Mouse (Mus musculus) spleen, adult 12 weeks (tissue): Measurements from ENCODE around the gene Trpm3.

Source experiments
- DNase-seq: peaks from one replicate; pipeline ENCODE4 v3.0.0; 2022; ENCODE audit warnings: low spot score

Gene Trpm3

DNA sequence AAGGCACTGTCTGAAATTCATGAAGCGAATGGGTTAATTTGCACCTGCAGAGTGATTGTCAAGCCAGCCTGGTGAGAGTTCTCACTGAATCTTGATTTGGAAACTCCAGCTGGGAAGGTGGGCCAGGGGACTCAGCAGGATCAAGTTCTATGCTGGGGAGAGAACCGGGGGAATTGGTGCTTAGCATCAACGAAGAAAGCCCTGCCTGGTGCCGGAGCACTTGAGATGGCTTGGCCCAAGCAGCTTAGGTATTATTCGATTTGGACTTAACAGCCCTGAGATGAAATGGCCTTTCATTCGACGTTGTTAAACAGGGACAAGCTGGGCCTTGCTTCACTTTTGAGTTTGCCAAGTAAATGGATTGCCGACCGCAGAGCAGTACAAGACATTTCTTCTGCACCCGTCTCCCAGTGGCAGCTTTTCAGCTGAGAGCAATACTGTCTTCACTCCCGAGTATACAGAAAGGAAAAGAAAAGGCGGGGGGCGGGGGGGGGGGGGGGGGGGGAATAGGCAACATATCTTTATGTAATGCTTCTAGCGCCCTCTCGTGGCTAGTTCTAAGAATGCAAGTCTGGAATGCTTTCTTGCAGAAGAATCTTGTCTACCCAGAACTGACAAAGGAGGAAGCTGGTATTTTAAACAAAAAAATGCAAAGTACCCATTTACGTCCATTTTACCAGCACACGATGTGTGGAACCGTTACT, 165.3 kb downstream of the Trpm3 start:
- peak; percentile 11 for DNase-seq

- DNase-seq, result no peak
Observed at GRCm38 (mm10) chr19:22308081-22308480, 169.2 kb downstream of the Trpm3 start.

DNA sequence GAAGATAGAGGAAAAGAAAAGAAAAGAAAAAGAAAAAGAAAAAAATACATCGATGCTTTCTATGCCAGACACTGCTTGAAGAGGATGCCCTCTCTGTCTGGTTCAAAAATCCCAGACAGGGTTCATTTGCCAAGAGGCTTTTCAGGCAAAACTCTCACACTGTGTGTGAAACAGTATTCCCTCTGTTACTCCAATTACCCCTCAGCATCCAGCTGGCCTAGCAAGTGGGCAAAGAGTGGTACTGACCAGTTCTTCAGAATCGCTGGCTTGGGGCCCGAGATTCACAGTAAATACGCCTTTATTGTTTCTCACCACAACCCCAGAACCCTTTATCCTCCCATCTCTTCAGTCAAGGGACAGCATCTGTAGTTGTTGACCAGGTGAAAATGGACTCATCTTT, 178.5 kb downstream of the Trpm3 start:
- no peak for DNase-seq

DNA sequence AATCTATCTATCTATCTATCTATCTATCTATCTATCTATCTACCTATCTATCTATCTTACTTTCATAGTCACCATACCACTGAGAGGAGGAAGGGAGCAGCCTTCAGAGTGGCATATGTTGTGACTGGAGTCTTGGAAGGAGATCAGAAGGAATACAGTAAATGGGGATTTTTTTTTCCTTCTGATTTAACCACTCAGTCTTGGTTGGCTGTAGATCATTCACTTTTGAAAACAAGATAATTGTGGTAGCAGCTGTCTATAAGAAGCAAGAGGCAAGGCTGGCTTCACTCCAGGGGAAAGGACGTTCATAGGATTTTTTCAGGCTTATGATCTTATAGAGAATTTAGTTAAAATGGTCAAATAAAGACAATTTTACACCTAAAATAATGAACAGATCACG, 188.0 kb downstream of the Trpm3 start:
- no peak for DNase-seq

- DNase-seq, result no peak
Observed at GRCm38 (mm10) chr19:22327226-22327625, 188.4 kb downstream of the Trpm3 start.

- no peak for DNase-seq
Observed at GRCm38 (mm10) chr19:22336278-22336677, 197.4 kb downstream of the Trpm3 start.

GRCm38 (mm10) chr19:22337468-22337867, 198.6 kb downstream of the Trpm3 start:
- no peak for DNase-seq

- no peak for DNase-seq
Observed at GRCm38 (mm10) chr19:22338927-22339326, 200.1 kb downstream of the Trpm3 start.

DNA sequence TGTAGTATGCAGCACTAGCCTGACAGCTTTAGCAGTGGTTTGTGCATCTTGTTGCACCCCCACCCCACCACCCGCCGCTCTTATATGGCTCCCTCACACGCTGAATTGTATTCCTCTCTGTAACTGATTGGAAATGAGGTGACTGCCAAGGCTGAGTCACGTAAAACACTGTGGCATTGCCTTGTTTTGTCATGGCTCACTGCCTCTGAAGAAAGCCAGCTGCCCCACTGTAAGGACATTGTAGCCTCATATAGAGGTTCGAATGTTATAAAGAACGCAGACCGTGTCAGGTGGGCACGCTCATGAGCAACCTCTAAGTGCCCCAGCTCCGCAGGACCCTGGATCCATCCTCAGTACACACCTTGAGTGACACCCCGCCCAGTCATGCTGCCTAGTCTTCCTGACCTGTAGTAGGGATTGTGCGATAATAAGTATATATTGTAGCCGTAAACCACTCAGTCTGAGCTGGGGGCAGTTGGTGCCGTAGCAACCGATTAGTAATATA, 215.2 kb downstream of the Trpm3 start:
- no peak for DNase-seq

DNA sequence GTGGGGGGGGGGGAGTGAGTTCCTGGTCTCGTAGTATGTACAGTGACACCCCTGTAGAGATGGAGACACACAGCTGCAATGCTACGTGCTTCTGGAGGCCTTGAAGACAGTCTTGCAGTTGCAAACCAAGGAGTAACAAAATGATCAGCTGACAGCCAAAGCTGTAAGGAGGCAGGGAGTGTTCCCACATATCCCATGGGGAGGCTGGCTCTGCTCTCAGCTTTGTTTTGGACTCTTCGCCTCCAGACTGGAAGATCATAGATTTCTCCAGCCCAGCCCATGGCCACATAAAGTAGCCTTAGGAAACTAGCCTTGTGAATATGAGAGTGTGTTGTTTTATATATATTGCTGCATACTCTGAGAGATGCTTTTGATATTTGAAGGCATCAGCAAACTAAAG, 248.0 kb downstream of the Trpm3 start:
- DNase-seq, result no peak

- no peak for DNase-seq
Observed at GRCm38 (mm10) chr19:22394700-22395099, 255.9 kb downstream of the Trpm3 start.

GRCm38 (mm10) chr19:22404049-22404448, 265.2 kb downstream of the Trpm3 start:
- DNase-seq, result no peak

DNA sequence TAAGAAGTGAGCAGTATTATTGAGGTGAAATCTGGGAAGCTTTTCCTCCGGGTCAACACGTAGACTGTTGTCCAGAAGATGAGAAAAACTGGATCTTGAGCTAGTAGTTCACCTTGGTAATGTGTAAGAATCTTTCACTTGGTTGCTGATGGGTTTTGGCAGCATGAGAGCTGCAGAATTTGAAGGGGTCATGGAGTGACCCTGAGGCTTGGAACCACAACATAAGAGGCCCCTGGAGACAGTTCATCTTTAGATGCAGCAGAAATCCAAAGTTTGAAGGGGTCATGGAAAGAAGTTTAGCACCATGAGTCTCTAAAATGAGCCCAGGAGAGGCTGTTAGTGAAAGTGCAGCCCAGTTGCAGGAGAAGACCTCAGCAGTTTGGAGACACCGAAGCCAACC, 279.4 kb downstream of the Trpm3 start:
- DNase-seq, result no peak

DNA sequence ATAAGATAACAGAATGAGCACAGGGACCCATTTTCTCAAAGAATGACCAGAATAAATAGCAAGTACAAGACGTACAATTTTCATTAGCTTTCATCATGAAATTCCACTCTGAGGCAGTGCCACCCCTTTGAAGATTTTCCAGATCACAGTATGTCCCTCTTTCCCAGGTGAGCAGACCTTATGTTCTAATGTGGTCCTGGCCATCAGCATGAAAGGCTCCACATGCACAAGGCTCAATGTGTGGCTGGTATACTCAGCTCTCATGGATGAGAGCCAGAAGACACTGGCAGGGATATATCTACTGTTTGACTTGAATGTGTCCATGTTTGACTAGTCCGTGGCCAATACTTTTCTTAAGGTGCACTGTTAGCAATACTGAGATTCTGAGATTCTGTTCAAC, 298.4 kb downstream of the Trpm3 start:
- no peak for DNase-seq

GRCm38 (mm10) chr19:22447418-22448339, 308.8 kb downstream of the Trpm3 start:
- DNase-seq, result no peak

GRCm38 (mm10) chr19:22448340-22449288, 309.8 kb downstream of the Trpm3 start:
- DNase-seq, result no peak

DNA sequence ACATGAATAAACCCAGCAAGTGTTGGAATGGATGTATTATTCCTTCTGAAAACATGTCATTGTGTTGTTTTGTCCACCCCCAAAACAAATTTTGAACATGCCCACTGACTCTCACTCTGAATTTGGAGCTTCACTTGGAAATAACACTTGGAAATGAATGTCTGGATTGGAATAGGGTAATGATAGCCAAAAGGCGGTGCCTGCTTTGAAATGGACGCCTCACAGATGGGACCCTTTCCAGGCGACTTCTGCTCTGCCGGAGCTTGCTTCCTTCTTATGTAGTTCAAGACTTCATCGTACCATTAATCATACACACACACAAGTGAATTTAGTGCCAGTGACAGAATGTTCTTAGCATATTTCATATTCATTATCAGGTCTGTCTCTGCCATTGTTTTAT, 312.4 kb downstream of the Trpm3 start:
- no peak for DNase-seq

DNA sequence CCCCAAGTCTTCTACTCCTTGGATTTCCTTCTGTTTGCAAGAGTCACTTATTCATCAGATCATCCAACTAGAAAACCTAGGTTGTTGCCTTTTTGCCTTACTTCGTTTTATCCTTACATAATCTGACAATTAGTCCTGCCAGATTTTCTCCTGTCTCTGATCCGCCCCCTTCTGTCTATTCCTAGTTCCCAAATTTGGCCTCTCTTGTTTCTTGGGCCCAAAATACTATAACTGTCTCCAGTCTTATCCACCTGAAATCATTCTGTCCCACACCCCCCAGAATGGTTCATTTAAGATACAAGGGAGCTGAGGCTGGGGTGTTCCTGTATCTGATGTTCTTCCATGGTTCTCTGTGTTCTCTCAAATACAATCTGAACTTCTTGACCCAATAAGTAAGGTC, 318.1 kb downstream of the Trpm3 start:
- DNase-seq, result no peak

GRCm38 (mm10) chr19:22462043-22462442, 323.2 kb downstream of the Trpm3 start:
- no peak for DNase-seq

- no peak for DNase-seq
Observed at GRCm38 (mm10) chr19:22463506-22463905, 324.7 kb downstream of the Trpm3 start.

- DNase-seq, result no peak
Observed at GRCm38 (mm10) chr19:22469608-22470007, 330.8 kb downstream of the Trpm3 start.
